Mouse (Mus musculus) right cerebral cortex, postnatal 14 days (tissue): ENCODE results near the gene Gm49387.

ENCODE experiments used
- DNase-seq: peaks from one replicate; pipeline ENCODE4 v3.0.0; 2022

Gm49387 gene

DNA sequence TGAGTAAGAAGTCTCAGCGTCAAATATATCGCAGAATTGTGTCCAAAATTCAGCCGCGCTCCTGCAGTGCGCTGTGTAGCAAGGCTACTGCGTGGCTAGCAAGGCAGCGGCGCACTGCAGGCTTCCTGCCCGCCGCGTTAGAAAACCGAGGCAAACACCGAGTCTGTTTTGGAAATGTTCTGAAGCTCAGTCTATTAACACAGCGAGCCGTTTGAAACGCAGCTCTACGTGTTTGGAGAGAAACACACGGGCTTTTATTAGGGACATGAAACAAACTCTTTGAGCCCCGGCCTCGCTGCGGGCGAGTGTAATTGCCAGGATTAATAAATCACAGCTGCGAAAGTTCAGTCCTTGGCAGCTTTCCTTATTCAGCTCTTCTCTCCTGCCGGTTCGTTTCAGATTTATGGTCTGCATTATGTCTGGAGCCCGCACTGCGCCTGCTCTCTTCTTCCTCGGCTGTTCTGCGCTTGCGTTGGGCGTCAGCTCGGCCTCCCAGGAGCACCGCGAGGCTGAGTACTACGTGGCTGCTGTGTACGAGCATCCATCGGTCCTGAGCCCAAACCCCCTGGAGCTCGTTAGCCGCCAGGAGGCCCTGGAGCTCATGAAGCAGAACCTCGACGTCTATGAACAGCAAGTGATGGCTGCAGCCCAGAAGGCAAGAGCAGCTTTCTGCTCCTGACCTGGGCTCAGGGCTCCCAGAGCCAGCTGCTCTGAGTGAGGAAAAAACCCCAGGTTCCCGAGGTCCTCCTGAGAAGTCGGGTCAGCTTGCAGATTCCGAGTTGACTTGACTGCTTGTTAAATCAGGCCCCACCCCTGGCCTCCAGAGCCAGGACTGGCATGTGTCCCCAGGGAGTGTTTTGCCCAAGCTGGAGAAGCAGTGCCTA lies 21.2 kb upstream of the Gm49387 start:
- peak; percentile 83 for DNase-seq

DNA sequence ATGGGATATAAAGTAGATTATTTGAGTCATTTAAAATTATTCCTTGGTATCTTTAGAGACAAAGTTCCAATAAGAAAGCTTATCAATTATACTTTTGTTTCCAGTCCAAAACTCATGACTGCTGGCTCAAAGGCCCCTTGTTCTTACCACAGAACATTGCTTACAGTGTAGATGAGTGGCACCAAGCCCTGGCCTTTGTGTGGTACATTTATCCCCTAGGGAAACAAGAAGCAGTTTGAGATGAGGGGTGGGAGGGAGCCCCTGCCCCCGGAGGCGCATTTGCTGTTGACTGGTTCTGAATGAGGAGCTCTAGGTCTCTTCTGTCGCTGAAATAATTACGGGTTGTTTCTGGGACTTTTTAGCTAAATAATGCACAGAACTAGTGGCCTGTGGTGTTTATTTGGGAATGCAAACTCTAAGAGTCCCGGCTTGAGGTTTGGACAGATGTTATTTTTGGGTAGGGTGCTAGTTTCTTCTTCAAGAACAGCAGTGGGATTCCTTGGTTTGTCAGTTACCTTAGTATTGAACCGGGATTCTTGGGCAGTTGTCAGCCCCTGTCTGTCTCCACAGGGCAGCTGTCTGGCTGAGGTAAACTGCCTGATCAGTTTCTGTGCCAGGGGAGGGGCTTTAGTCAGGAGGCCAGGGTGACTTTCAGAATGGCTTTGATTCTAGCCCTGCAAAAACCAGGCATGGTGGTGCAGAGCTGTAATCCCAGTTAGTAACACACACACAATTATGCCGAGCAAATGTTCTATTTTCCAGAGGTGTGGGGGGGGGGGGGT lies 19.8 kb upstream of the Gm49387 start:
- DNase-seq = no peak

DNA sequence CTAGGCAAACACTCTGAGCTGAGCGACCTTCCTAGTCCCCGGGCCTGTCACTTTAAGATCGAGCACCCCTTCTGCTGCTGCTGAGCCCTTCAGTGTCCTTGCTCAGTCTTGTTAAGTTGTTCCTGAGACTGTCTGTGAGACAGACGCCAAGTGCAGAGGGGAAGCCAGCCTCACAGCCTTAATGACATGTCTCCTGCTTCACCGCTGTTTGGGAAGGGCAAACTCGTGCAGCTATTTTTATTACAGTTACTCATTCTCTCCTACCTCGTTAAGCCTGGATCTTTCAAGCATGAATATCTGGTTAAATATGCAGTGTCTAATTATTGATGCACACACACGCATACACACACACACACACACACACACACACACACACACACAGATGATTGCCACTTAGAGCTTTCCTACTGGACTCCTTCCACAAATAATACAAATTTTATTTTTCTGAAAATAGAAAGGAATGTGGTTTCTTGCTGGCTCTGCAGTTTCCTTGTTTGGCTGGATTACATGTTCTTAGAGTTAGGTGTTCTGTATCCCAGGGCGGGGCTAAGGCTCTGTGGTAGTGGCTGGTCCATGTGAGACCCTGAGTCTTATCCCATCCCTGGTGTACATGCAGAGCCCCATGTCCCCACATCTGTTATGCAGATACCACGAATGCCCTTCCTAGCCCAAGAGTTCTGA lies 19.0 kb upstream of the Gm49387 start:
- no peak for DNase-seq

DNA sequence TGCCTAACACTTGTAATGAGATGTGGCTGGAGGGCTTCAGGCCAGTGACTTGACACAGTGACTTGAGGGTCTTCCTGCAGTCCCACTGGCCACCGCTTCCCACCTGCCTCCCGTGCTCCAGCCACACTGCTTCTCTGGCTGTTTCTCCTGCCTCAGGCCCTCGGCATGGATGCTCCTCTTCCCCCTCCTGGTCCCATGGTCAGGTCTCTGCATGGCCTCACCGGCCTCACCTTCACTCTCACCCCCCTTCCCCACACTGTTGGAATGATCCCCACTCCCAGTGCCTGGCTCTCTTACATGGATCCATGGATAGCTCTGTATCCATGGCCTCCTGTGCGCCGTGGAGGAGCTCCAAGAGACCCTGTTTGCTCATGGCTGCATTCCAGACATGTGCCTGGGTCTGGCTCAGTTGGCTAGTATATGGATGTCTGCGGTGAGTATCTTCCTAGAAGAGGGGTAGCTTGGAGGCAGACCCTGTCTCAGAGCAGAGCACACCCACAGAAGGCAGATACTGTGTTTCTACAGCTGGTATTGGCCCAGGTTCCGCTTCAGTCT lies 17.5 kb upstream of the Gm49387 start:
- DNase-seq = no peak

DNA sequence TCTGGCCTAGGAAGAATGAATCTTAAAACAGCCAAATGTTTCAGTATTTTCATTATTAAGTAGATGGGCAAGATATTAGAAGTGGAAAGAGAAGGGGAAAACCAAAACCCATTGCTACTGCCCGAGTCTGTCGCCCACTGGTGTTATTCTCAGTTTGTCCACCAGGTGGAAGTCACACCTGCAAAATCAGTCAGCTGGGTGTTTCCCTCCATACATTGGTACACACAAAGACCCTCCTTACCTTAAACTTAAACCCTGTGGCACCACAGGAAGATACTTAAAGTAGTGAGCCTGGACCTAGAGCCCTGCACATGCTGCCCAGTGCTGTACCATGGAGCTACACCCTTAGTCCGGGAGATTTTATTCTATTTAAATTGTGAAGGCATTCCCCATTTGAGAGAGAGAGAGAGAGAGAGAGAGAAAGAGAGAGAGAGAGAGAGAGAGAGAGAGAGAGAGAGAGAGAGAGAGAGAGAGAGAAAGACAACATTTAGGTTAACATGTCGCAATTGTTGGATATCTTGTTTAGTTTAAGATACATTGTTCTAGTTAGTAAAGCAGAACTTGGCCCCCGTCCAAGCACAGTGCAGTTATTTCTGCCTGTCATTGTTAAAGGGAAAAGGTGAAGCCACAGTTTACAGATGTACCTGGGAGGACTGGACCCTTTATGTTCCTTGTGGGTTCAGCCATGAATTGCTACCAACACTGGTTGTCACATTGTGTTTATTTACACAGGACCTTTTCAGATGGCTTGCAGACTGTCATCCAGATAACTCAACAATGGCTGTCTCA lies 16.4 kb upstream of the Gm49387 start:
- DNase-seq = peak; percentile 68

DNA sequence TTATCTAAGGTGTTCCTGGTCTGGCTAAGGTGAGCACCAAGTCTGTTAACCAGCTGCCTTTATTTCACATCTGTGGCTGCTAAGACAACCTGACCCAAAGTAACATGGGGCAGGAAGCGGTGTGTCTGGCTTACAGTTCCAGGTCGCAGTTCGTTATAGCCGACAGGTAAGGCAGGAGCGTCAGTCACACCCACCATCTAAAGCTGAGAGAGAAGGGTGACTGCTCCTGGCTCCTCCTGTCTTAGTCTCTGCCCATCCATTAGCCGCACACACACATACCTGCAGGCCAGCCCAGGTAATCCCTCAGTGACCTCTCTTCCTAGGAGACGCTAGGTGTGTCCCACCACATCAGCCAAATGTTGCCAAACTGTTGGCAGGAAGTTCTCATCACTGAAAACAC lies 15.7 kb upstream of the Gm49387 start:
- DNase-seq = no peak

DNA sequence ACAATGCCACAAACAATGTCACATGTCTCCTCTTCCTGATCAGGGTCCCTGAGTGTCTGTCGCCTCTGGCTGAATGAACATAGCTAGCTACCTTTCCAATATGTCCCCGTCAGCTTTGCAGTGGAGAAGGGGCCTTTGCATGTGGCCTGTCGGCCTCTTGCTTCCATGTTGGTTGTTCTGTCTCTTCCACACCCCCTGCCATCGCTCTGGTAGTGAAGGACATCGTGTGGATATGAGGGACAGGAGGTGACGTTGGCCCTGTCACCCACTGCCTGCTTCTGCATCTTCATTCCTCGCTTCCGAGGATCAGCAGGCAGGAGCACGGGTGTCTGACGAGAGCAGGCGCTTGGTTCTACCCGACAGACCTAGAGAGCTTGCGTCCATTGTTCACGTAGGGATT lies 14.7 kb upstream of the Gm49387 start:
- DNase-seq = no peak

DNA sequence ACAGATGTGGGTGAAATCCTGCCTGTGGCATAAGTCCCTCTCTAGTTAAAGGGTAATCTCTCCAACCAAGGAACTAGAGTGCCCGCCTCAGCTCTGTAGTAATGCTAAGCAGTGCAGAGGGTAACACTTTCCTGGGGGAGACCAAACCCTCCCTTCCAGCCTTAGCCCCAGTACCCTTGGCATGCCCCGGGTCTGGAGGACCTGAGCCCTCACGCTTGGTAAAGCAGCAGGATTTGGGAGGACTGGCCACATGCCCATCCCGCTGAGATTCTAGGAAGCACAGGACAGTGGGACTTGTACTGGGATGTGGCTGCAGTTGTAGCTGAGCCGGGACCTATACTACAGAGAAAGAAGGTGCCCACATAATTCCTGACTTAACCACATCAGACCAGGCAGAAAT lies 14.1 kb upstream of the Gm49387 start:
- DNase-seq = no peak

DNA sequence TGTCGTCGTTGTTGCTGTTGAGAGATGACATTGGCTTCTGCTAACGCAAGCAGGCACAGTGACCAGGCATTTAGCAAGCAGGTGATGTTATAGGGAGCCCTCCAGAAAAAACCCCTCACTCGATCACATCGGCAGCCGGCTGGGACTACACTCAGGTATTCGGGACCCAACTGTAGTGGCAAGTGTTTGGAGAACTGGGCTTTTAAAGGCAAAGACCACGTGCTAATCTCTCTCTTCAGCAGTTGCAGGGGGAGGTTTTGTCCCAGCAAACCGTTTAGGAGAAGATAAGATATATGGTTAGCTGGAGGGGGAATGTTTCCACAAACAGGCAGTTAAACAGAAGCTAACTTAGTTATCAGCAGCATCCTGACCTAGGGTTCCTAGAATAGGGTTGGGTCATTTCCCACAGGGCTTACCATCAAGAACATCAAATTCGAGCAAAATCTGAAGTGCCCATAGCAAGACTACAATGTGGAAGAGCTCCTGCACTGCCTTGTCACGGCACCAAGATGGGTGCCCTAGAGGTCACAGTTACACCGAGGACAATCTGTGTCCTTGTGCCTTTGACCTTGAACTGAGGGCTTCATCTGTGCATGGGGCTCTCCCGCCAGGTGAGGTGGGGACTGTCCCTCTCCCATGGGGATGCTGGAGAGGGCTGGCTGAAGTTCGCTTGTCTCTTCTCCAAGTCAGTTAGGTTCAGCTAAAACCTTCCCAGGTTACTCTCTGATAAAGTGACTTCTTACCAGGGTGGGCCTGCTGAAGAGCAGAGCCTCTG lies 12.6 kb upstream of the Gm49387 start:
- no peak for DNase-seq

DNA sequence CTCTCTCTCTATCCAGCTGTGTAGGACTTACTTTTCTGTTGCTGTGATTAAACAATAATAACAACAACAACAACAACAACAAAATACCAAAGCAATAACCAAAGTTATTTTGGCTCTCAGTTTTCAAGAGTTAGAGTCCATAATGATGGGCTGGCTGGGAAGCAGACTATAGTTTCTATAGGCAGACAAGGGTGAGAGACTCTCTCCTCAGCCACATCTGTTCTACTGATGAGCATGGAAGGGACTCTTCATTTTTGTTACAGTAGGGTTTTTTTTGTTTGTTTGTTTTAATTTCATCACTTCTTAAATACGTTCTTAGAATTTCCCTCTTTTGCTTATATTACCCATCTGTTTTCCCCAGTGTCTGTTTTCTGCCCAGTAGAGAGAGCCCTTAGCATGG lies 11.9 kb upstream of the Gm49387 start:
- DNase-seq = no peak

DNA sequence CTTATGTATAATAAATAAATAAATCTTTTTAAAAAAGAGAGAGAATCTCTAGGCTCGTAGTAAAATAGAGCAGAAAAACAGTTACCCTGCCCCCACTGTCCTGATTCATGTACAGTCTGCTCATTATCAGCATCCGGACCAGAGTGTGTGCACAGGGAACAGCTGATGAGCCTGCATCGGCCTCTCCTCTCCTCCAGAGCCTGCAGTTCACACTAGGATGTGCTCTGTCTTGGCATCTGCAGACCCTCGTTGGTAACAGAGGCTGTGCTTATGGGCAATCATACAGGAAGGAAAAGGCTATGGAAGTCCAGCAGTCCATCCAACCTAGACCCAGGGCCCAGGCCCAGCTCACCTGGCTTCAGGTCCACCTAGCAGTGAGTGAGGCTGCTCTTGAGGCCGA lies 11.4 kb upstream of the Gm49387 start:
- no peak for DNase-seq

DNA sequence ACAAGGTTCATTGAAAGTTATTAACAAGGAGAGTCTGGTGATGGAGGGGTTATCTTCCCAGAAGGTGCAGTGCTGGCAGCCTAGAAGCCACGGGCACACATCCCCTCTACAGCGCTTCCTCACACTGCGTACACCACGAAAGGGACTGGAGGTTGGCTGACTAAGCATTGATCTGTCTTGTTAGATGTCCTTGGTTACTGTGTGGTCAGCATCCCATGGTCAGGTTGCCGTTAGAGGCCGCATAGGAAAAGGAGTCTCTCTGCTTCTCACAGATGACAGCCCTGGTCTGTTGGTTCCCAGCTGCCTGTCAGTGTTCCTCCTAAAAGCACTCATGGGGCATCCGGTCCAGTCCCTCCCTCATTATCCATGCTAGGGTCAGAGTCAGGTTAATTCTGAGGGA lies 10.5 kb upstream of the Gm49387 start:
- DNase-seq = no peak

DNA sequence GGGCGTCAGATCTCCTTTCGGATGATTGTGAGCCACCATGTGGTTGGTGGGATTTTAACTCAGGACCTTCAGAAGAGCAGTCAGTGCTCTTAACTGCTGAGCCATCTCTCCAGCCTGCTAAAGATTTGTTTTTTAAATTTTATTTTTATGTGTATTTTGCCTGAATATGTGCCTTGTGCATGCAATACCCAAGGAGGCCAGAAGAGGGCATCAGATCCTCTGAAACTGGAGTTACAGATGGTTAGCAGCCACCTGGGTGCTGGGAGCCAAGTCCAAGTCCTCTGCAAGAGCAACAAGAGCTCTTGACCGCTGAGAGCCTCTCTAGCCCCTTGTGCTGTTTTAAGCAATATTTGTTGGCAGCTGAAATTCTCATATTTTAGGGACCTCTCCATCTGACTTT lies 9.7 kb upstream of the Gm49387 start:
- no peak for DNase-seq

DNA sequence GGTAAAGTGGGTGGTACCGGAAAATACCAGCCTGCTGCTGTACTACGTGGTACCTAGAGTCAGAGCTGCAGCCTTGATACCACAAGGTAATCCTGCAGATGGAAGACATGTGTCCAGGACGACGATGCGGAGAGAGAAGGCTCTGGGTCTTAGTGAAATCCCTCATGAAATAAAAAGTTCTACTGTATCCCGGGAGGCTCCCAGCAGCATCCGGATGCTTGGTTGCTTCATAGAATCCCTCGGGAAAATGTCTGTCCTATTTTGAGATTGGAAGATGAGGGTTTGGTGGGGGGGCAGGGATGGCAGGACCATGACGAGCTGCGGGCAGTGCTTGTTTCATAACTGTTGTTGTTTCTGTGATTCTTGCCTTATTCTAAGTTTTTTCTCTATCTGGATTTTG lies 7.3 kb upstream of the Gm49387 start:
- DNase-seq = no peak

DNA sequence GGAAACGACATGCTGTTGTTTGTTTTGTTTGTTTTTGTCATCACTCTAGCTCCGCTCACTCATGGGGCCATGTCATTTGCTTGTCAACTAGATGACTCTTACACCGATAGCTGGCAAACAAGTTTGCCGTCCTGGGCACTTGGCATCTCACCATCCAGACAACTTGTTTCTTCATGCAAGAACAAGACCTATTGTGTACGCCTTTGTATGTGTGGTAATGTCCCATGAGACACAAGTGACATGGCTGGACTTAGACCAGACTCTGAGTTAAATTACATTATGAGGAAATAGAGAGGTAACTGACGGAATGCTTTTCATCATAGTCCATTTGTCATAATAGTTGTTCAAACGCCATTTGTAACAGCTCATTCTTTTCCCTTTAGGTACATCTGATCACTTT lies 5.2 kb upstream of the Gm49387 start:
- DNase-seq = no peak

DNA sequence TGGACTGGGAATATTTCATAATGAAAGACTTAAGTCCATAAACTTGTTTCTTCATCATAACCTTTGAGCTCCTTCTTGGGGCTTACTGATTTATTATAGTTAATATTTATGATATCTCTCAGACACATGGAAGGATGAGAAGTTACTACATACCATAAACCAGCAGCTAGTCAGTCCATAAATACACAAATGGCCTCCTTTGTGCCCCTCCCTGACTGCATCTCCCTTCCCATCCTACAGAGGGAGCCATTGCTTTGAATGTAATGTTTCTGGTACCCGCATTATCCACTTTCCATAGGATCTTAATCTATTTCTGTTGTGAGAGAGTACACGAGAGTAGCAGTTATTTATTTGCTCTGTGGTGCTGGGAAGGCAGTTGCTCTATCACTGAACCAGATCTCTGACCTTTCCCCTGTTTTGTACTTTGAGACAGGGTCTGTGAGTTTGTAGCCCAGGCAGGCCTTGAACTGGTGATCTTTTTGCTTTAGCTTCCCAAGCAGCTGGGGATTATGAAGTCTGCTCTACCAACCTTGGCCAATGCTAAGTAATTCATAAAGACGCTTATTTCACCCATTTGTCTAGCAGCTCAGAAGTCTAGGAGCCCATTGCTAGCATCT lies 4.4 kb upstream of the Gm49387 start:
- no peak for DNase-seq

DNA sequence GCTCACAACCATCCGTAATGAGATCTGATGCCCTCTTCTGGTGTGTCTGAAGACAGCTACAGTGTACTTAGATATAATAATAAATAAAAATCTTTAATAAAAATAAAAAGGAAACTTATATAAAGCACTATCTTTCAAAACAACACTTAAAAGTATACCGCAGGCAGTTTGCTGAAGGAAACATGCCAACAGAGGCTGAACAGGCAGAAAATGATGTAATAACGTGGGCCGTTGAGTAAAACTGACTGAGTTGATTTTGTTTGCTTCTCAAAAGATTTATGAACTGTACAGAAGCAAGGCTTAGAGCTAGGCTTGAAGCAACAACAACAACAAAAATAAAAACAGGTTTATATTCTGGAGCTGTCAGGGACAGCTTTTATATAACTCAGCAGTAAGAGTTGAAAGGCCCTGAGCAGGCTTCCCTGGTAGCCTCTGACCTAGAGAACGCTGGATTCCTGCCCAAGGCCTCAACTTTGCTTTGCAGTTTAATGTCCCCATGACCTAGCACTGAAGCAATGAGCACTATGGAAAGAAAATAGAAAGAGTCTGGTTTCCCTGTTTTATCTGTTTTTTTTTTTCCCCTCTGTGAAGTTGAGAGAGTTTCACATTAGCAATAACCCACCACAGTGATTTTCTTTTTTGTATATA lies 3.6 kb upstream of the Gm49387 start:
- no peak for DNase-seq

DNA sequence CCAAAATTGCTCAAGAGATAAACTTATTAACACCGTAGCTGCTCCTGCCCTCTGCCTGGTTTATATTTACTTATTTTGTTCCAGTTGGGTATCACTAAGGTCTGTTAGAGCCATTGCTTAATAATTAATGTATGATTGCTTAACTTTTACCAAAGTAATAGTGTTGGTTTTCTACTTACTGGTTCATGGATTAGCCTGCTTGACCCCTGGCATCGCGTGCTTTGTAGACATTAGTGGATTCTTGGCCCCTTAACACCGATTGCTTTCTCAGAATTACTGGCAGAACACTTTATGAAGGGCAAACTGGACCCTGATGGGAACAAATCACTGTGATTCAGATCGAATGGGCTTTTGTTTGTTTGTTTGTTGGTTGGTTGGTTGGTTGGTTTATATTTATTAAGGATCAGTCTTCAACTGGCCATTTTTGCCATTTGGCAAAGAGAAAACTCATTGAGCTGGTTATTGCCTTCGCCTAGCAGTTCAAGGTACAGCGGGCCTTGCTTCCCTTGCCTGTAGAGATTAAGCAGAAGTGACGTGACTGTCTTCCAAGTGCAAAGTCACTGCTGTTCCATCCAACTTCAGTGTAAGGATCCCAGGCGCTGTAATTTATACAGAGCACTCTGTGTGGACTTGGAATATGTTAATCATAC lies 953 bp upstream of the Gm49387 start:
- no peak for DNase-seq

DNA sequence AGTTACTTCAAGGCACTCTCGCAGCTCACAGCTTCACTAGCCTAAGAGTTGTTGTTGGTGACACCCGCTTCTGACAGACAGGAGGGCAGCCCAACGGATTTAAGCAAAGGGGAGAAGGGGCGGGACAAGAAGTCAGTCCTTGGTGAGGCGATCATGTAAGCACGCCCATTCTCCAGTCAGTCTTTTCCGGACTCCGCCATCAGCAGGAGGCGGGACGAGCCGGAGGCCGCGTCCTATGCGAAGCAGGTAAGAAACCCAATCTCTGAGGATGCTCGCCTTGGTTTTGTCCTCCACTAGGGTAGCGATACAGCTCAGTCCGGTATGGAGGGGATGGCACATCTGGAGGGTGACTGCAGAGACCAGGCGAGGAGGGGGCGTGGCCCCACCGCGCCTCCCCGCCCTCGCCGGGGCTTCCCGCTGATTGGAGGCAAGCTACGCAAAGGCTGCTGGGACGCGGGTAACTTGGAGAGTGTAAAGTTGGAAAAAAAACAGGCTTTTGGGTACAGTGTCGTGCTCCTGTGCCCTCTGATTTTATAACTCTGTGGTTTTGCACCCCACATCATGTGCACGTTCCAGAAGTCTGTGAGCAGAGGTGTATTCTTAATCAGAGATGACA lies 320 bp upstream of the Gm49387 start, which contains the start of the genes Btd and Hacl1:
TSS of gene Btd (plus strand) at position 139 of the 616 bp plus-strand sequence.
TSS of gene Hacl1 (minus strand) at position 397 of the 616 bp plus-strand sequence.
- peak; percentile 69 for DNase-seq

DNA sequence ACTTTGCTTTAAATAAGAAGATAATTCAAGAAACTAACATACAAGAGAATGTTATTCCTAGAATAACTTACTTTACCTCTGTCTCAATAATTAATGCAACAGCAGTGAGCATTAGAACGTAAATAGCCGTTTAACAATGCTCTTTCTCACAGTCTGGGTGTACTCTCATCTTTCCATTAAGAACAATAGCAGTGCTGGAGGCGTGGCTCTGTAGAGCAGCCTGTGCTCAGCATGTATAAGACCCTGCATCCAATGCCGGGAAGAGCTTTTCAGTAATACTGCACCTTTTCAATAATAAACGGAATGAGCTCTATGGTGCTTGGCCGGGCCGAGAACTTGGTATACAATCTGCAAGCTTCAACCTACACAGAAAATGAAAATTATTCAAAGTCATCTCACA lies 10.0 kb downstream of the Gm49387 start:
- no peak for DNase-seq
